ENCODE assay signal across 8 mouse cellular contexts in genomic region chr14:29978254-29979204, GRCm38 (mm10). TPM values are rescaled to one million over a fixed set of nuclear protein-coding genes. Genes with fewer than 3 reads are reported as not detected.
DNase-seq lines count a peak whose midpoint lies in the region; ATAC-seq and TF ChIP-seq lines count a peak whose summit lies in the region.

Gene Actr8, plus strand, starts transcription at chr14:29978337.

- TF ChIP-seq EP300 in liver, embryonic 14.5 days (IDR thresholded peaks at IDR 0.05; ENCODE audit: low read depth) = no peak
- no peak for TF ChIP-seq EP300 in stomach, postnatal 0 days (optimal IDR thresholded peaks at IDR 0.05)

- 4% methylated on average over 44 of the region's 44 CpGs for WGBS in forebrain, embryonic 10.5 days
- 1% methylated on average over 44 of the region's 44 CpGs for WGBS in heart, embryonic 15.5 days
- WGBS in liver, embryonic 14.5 days (ENCODE audit: insufficient replicate concordance) = under 1% methylated on average over 44 of the region's 44 CpGs
- 3% methylated on average over 44 of the region's 44 CpGs for WGBS in neural tube, embryonic 11.5 days
- WGBS in stomach, postnatal 0 days = 2% methylated on average over 36 of the region's 44 CpGs

- peaks cover 72% of the 10 kb centered on the region for H3K36me3 ChIP-seq in forebrain, embryonic 10.5 days (replicated peaks)
- H3K36me3 ChIP-seq in heart, embryonic 15.5 days = peaks cover 50% of the 10 kb centered on the region
- H3K36me3 ChIP-seq in liver, embryonic 14.5 days (replicated peaks; ENCODE audit: control insufficient read depth, insufficient read depth, low read depth) = peaks cover 15% of the 10 kb centered on the region
- peaks cover 14% of the 10 kb centered on the region for H3K36me3 ChIP-seq in neural tube, embryonic 11.5 days (ENCODE audit: control insufficient read depth, insufficient read depth, low read length)
- H3K36me3 ChIP-seq in stomach, postnatal 0 days (ENCODE audit: control insufficient read depth, insufficient read depth, low read length) = peaks cover 18% of the 10 kb centered on the region; the same call in 1 of the 2 replicates

- DNase-seq in c-Kit-negative CD71-positive TER-119-positive erythroid progenitor cells, embryonic 14.5 days (ENCODE audit: low read depth, low spot score) = peak; percentile 70
- peak; percentile 93 for DNase-seq in forebrain, embryonic 10.5 days (ENCODE audit: extremely low spot score, low spot score)
- DNase-seq in kidney, postnatal 25 days = peak; percentile 94 to 95
- peak; percentile 63 to 70 (median 66) for DNase-seq in liver, embryonic 14.5 days (ENCODE audit: low read depth in 3 of 3, low spot score in 3 of 3)
- DNase-seq in neural tube, embryonic 11.5 days (ENCODE audit: low spot score) = peak; percentile 93
- DNase-seq in stomach, postnatal 0 days (ENCODE audit: low spot score) = peak; percentile 92

- peak; percentile 76 for ATAC-seq in CD4-positive, CD25-positive, alpha-beta regulatory T cell, adult 4 months
- ATAC-seq in heart, embryonic 15.5 days (replicated peaks; ENCODE audit: insufficient number of reproducible peaks, insufficient read depth, low FRiP score, low read depth) = peak; percentile 96
- peak; percentile 94 for ATAC-seq in liver, embryonic 14.5 days (ENCODE audit: insufficient read depth)
- peak; percentile 97 for ATAC-seq in neural tube, embryonic 11.5 days (ENCODE audit: insufficient read depth, low FRiP score, low TSS enrichment)
- peak; percentile 96 for ATAC-seq in stomach, postnatal 0 days (ENCODE audit: low FRiP score, low TSS enrichment)

- peak within 1 kb of the TSS; percentile 76 for H3K4me2 ChIP-seq in heart, embryonic 15.5 days
- H3K4me2 ChIP-seq in liver, embryonic 14.5 days (ENCODE audit: low read depth) = peak within 1 kb of the TSS; percentile 77
- H3K4me2 ChIP-seq in neural tube, embryonic 11.5 days (ENCODE audit: low read depth) = peak within 1 kb of the TSS; percentile 87
- peak within 1 kb of the TSS; percentile 56 for H3K4me2 ChIP-seq in stomach, postnatal 0 days (replicated peaks; ENCODE audit: low read depth)

- peaks cover 11% of the 10 kb centered on the region for H3K4me1 ChIP-seq in forebrain, embryonic 10.5 days
- peaks cover 11% of the 10 kb centered on the region for H3K4me1 ChIP-seq in heart, embryonic 15.5 days (replicated peaks)
- H3K4me1 ChIP-seq in liver, embryonic 14.5 days (replicated peaks; ENCODE audit: control insufficient read depth in 2 of 2, insufficient read depth in 2 of 2, low read length in 1 of 2) = peaks cover 0 to 10% of the 10 kb centered on the region in 2 experiments; a peak in 2 of 4 replicates
- H3K4me1 ChIP-seq in neural tube, embryonic 11.5 days (ENCODE audit: control insufficient read depth, insufficient read depth, low read length) = peaks cover 8% of the 10 kb centered on the region
- no peaks in the 10 kb centered on the region for H3K4me1 ChIP-seq in stomach, postnatal 0 days (replicated peaks; ENCODE audit: control insufficient read depth, insufficient read depth)

- no peaks in the 10 kb centered on the region for H3K27me3 ChIP-seq in forebrain, embryonic 10.5 days (ENCODE audit: poor library complexity, severe bottlenecking)
- no peaks in the 10 kb centered on the region for H3K27me3 ChIP-seq in heart, embryonic 15.5 days
- H3K27me3 ChIP-seq in liver, embryonic 14.5 days (ENCODE audit: control insufficient read depth, insufficient read depth, low read length) = no peaks in the 10 kb centered on the region
- H3K27me3 ChIP-seq in neural tube, embryonic 11.5 days (ENCODE audit: control insufficient read depth, insufficient read depth, low read length) = no peaks in the 10 kb centered on the region
- H3K27me3 ChIP-seq in stomach, postnatal 0 days (ENCODE audit: control insufficient read depth, insufficient read depth, low read length) = no peaks in the 10 kb centered on the region

- no peak for TF ChIP-seq CTCF in liver, embryonic 14.5 days (IDR thresholded peaks at IDR 0.05; ENCODE audit: low read depth)
- TF ChIP-seq CTCF in stomach, postnatal 0 days (IDR thresholded peaks at IDR 0.05; ENCODE audit: low read depth) = no peak; the same call in 1 of the 2 replicates

- peak within 1 kb of the TSS; percentile 73 for H3K9ac ChIP-seq in heart, embryonic 15.5 days
- H3K9ac ChIP-seq in liver, embryonic 14.5 days (replicated peaks) = peak within 1 kb of the TSS; percentile 86
- H3K9ac ChIP-seq in neural tube, embryonic 11.5 days (ENCODE audit: low read length) = peak within 1 kb of the TSS; percentile 94
- peak within 1 kb of the TSS; percentile 93 for H3K9ac ChIP-seq in stomach, postnatal 0 days (ENCODE audit: low read length)

- H3K9me3 ChIP-seq in forebrain, embryonic 10.5 days = peaks cover 12% of the 10 kb centered on the region; the same call in 1 of the 2 replicates
- no peaks in the 10 kb centered on the region for H3K9me3 ChIP-seq in heart, embryonic 15.5 days (replicated peaks)
- H3K9me3 ChIP-seq in liver, embryonic 14.5 days (ENCODE audit: control insufficient read depth, low read length) = no peaks in the 10 kb centered on the region
- H3K9me3 ChIP-seq in neural tube, embryonic 11.5 days (ENCODE audit: control insufficient read depth, low read length) = no peaks in the 10 kb centered on the region; the same call in 1 of the 2 replicates
- H3K9me3 ChIP-seq in stomach, postnatal 0 days (ENCODE audit: control insufficient read depth, low read length) = no peaks in the 10 kb centered on the region

- H3K27ac ChIP-seq in forebrain, embryonic 10.5 days = peak within 1 kb of the TSS; percentile 95
- H3K27ac ChIP-seq in heart, embryonic 15.5 days = peak within 1 kb of the TSS; percentile 91
- H3K27ac ChIP-seq in liver, embryonic 14.5 days = peak within 1 kb of the TSS; percentile 6
- H3K27ac ChIP-seq in neural tube, embryonic 11.5 days (ENCODE audit: low read depth, low read length) = peak within 1 kb of the TSS; percentile 89
- H3K27ac ChIP-seq in stomach, postnatal 0 days (replicated peaks) = peak within 1 kb of the TSS; percentile 97

- H3K4me3 ChIP-seq in forebrain, embryonic 10.5 days = peak within 1 kb of the TSS; percentile 79
- peak within 1 kb of the TSS; percentile 70 for H3K4me3 ChIP-seq in heart, embryonic 15.5 days
- H3K4me3 ChIP-seq in liver, embryonic 14.5 days (ENCODE audit: insufficient read depth in 1 of 2, low read depth in 2 of 2, low read length in 2 of 2) = peak within 1 kb of the TSS; percentile 69 to 98
- H3K4me3 ChIP-seq in neural tube, embryonic 11.5 days (ENCODE audit: low read depth, low read length) = peak within 1 kb of the TSS; percentile 75
- H3K4me3 ChIP-seq in stomach, postnatal 0 days (ENCODE audit: low read depth, low read length) = peak within 1 kb of the TSS; percentile 80

RNA-seq across cellular contexts. Expression of gene Actr8, which starts in this region (rescaled TPM):
- 10 to 100 TPM; 41.7 to 53.9 TPM for polyA plus RNA-seq in CD4-positive, CD25-positive, alpha-beta regulatory T cell, adult 4 months (2017; shearing (Covaris generic))
- polyA plus RNA-seq in forebrain, embryonic 10.5 days (2016; fragmentation: Nextera tagmentation; extraction: Ambion mirVana) = 83.3 and 85.4 TPM in 2 replicates
- 47.0 and 52.1 TPM in 2 replicates for polyA plus RNA-seq in heart, embryonic 15.5 days (2015; fragmentation: Nextera tagmentation; extraction: Ambion mirVana)
- 6.5 and 11.3 TPM in 2 replicates for polyA plus RNA-seq in liver, embryonic 14.5 days (2012; rRNA removed)
- 17.3 and 18.1 TPM in 2 replicates for polyA plus RNA-seq in liver, embryonic 14.5 days (2014; fragmentation: Nextera tagmentation; extraction: Ambion mirVana)
- polyA plus RNA-seq in neural tube, embryonic 11.5 days (2014; fragmentation: Nextera tagmentation; extraction: Ambion mirVana) = 81.3 and 82.8 TPM in 2 replicates
- polyA plus RNA-seq in stomach, postnatal 0 days (2015; fragmentation: Nextera tagmentation; extraction: Ambion mirVana) = 27.6 and 28.7 TPM in 2 replicates

Comparison
In these comparisons a context has a peak if more than half of its experiments do, and no peak if none do; other contexts are left out.
1. Peak in every context shown above with its lines: DNase-seq, ATAC-seq, H3K4me3 ChIP-seq and H3K27ac ChIP-seq.
2. H3K27ac ChIP-seq: peak in every context shown above with its lines; median percentile 97 in stomach, postnatal 0 days; 95 in forebrain, embryonic 10.5 days; 91 in heart, embryonic 15.5 days; 89 in neural tube, embryonic 11.5 days; 6 in liver, embryonic 14.5 days.